Mouse (Mus musculus) adipocyte (in vitro differentiated cells): ENCODE measurements around the gene Gga3.

Source experiments
- DNase-seq: peaks from one replicate; pipeline ENCODE4 v3.0.0-alpha.2; 2016; ENCODE audit warnings: low spot score

Gene Gga3

DNA sequence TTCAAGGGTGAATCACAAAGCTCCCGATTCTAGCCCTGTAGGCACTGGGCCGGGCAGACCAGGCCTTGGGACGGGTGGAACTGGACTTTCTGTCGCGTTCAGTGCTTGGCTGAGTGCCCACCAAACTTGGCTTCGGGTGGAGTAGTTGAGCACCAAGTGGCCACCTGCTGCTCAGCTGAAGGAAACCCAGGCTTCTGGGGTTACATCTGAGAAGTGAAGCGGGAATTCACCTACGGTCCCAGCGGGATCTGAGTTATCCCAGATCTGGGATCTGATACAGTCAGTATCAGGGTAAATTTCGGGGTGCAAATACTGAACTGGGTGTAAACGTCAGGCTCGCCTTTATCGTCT lies 8.2 kb upstream of the Gga3 start:
- DNase-seq = peak; percentile 89

DNA sequence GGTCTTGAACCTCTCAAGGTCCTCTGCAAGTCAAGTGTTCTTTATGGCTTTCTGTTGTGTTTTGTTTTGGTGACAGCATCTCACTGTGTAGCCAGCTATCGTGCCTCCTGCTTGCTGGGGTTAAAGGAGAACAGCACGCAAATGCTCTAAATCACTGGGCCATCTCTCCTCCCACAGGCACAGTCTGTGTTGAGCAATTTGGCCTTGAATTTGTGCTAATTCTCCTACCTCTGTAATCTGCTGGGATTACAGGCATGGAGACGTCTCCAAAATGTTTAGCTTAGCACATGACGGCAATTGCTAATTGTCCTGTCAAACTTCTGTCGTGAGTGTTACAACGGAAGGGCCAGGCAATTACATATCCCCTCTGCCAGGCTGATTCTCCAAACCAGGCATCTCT lies 7.3 kb upstream of the Gga3 start:
- DNase-seq = no peak

DNA sequence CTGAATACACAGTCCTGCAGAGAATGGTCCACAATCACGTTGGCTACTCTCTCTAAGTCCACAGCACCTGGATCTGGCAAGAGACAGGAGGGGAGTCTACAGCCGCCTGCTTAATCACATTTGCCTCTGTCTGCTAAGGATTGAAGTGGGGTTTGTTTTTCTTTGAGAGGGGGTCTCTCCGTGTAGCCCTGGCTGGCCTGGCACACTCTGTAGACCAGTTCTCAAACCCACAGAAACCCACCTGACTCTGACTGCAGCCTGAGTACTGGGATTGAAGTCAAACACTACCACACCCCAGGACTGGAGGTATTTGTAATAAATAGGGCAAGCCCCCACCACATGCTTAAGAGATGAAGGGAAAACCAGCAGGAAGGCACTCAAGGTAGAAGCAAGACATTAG lies 5.7 kb upstream of the Gga3 start:
- no peak for DNase-seq

DNA sequence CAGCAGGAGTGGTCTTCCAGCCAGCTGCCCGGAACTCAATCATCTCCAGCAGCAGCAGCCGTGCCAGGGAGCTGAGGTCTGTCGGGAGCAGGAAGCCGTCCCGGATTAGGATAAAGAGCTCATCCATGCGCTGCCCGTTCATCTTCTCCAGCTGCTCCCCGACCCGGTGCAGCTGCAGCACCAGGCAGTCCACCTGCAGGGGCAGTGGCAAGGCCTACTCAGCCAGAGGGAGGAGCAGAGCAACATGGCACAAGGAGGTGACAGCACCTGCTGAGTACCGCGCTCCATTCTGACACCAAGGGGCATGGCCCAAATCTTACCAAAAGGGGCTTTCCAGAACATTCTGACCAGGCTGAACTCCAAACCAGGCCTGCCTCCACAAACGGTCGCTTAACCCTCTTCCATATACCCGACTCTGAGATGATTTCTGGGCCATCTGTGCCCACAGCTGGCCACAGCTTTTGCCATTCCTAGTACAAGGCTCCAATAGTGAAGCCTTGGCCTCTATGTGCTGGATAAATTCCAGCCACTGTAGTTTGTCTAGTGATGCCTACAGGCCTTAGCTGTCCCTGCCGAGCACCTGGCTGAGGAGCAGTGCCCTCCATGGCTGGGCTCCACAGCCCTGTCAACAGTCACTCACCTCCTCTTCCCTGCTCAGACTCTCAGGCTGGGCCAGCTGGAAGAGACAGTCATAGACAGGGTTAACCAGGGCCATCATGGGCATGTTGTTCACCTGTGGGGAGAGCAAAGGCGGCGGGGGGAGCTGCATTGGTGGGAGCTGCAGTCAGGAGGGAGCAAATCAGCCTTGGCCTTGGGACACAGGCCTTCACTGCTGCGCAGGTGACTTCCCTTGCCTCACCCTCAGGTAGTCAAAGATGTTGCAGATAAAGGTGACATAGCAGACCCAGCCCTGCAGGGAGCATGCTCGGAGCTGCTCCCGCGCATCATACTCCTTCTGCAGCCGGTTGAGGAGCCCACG lies 4.9 kb upstream of the Gga3 start:
- DNase-seq = no peak

DNA sequence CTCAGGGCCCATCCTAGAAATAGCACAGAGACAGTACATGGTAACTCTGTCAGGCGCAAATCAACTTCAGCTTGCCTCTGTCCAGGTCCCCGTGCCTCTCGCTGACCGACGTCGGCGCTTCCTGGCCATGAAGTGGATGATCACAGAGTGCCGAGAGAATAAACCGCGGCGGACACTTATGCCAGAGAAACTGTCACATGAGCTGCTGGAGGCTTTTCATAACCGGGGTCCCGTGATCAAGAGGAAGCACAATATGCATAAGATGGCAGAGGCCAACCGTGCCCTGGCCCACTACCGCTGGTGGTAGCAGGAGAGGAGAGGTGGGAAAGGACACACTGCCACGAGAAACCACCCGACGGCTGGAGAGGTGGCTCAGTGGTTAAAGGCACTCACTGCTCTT lies 2.9 kb upstream of the Gga3 start:
- no peak for DNase-seq

DNA sequence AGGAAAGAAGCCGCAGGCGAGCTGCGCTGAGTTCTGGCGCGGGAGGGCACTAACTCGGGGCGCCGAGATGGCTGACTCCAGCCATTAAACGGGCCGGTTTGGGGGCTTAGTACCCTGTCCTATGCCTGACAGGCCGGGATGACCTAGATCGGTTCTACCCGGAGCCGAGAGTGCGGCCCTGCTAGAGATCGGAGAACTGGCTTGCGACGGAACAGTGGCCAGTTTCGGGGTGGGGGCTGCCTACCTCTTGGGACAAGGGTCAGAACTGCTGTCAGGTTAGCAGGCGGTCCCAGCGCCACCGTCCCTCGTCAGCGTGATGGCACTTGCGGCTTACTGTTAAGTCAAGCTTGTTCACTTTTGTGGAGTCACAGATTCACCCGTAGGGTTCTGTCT lies 449 bp upstream of the Gga3 start:
- DNase-seq = no peak

DNA sequence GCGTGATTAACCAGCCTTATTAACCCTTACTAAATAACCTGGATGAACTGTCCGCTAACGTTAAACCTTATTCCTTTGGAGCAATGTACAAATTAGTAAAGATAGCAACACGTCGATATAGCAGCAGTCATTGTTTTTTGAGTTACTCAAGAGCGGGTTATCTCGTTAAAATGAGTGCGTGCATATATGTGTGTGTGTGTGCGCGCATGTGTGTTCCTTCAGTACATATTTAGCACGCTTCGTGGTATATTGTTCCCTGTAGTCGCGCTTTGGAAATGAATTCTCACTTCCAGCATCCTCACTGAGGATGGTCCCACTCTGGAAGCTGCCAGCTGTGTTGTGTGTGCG lies 749 bp downstream of the Gga3 start:
- DNase-seq = no peak

DNA sequence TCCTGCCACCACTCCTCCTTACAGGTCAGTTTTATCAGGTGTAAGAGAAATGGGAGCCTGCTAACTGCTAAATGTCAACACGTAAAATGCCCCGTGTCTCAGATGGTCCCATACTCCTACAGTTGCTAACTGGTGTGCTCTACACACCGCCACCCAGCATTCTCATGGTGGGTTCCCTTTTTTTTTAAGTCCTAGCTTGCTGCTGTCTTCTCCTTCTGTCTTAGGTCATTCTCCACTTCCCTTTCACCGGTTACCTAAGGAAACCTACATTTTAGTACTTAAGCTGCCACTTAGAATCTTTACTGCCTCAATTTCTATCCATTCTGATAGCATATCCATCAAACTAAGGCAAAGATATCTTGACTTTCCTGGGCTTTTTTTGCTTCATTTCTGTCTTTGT lies 2.7 kb downstream of the Gga3 start:
- no peak for DNase-seq

DNA sequence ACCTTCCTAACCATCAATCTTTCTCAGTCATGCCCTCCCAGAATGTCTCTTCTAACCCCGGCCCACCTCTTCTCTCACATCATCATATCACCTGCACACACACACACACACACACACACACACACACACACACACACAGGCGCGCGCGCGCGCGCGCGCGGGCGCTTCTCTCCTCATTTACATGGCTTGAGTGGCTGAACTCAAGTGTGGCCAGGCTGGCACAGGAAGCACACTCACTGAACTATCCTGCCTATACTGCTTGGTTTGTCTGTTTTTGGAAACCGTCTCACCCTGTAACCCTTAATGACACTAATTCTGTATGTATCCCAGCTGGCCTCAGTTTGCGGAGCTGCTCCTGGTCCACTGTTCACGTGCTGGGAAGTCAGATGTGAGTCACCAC lies 3.1 kb downstream of the Gga3 start:
- no peak for DNase-seq

DNA sequence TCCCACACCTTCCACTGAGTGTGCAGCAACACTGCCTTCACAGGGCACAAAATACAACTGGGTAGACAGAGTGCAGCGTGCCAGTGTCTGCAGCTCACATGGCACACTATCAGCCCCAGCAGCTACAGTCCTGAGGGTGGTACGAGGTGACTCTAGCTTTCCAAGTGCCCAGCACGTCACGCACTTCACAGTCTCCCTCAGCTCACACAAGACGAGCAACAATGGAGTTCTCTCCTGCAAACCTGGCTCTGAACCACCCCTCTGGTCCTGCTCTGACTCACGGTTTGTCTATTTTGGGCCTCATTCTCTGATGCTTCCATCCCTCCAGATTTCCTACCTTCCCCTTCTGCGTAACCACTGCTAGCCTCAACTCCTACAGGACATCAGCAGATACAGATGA lies 4.1 kb downstream of the Gga3 start:
- no peak for DNase-seq

DNA sequence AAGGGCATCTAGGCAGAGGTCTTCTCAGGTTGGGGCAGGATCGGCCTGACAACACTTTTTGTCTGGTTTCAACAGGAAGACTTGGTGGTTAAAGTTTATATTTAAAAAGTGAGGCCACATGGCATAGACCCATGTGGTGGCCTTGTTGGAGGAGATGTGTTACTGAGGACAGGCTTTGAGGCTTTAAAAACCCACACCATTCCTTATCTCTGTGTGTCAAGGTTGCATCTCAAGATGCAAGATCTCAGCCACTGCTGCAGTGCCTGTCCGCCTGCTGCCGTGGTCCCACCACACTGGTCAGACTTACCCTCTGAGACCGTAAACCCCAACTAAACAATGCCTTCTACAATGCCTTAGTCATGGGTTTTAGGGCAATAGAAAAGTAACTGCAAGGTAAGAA lies 5.5 kb downstream of the Gga3 start:
- DNase-seq = no peak

DNA sequence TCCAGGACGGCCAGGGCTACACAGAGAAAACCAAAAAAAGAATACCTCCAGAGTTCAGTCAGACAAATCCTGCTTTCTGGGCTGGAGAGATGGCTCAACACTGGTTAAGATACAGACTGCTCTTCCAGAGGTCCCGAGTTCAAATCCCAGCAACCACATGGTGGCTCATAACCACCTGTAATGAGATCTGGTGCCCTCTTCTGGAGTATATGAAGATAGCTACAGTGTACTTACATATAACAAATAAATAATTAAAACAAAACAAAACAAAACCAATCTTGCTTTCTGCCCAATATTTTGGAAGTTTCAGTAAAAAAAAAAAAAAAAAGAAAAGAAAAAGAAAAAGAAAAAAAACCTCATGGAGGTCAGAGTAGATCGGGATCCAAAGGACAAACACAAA lies 8.6 kb downstream of the Gga3 start:
- no peak for DNase-seq

DNA sequence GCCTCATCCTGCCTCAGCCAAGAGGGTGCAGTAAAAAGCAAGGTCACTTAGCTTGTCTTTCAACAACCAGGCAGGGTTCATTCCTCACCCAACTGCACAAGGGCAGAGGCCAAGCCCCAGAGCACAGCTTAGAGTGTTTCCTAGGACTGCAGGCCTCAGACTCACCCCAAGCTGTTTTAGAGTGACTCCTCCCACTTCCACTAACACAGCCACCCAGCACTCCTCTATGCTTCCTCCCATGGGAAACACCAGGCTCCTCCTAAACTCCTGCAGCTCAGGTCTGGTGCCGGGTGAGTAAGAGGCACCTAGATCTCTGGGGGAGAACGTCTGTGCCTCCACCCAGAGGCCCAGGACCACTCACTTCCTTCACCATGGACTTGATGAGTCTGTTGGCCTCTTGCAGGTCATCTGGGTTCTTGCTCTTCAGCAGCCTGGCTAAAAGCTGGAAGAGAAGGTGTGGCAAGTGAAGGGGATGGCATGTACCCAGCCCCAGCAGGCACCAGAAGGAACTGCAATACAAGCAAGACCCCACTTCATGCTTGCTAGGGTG lies 13.2 kb downstream of the Gga3 start:
- DNase-seq = no peak

DNA sequence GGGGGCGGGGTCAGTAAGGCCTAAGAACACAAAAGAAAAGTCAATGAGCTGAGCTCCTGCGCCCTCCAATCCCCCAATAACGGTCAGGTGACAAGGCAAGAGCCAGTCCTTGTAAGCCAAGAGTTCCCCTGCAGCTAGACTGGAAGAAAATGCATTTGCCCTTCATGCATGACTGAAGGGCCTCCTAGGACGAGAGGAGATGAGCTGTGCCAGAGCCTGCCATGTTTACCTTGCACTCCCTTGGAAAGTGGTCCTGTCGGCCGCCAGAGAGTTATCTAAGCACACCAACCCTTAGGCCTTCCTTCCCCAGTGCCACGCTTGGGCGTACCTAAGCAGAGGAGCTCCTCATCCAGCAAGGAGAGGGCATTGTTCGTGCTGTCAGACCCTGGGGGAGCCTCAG lies 15.9 kb downstream of the Gga3 start:
- no peak for DNase-seq

DNA sequence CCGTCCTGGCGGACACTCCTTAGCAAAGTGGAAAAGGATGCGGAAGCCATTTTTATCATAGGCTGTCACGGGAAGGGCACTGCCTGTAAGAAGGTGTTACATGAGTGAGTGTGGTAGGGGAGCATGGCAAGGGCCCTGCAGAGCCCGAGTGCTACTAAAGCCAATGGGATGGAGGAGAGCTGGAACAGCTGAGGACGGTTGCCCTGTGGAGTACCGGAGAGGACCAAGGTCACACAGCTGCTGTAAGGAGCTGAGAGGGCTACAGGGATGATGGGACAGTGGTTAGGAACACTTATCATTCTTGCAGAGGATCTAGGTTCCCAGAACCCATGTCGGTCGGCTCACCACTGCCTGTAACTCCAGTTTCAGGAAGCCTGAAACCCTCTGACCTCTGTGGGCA lies 17.4 kb downstream of the Gga3 start:
- no peak for DNase-seq

DNA sequence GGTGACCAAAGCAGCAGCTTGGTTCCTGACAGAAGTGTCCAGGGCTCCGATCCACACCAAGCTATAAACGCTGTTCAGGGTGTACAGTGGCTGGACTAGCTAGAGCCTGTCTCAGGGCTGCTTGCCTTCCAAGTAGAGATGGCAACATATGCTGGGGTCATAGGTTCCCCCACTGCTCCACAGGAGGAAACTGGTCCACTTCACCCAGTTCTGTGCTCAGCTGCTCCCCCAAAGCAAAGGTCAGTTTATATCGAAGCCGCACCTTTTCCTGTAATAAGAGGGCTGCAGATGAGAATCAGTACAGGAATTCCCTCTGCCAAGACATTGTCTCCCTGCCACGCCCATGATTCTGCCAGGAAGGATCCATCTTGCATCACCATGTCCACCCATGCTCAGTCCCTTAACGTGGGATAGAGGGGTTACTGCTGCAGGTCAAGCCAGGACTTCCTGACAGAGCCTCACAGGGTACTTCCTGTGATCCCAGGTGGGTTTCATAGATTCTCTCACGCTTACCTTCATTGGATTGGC lies 18.2 kb downstream of the Gga3 start:
- no peak for DNase-seq

DNA sequence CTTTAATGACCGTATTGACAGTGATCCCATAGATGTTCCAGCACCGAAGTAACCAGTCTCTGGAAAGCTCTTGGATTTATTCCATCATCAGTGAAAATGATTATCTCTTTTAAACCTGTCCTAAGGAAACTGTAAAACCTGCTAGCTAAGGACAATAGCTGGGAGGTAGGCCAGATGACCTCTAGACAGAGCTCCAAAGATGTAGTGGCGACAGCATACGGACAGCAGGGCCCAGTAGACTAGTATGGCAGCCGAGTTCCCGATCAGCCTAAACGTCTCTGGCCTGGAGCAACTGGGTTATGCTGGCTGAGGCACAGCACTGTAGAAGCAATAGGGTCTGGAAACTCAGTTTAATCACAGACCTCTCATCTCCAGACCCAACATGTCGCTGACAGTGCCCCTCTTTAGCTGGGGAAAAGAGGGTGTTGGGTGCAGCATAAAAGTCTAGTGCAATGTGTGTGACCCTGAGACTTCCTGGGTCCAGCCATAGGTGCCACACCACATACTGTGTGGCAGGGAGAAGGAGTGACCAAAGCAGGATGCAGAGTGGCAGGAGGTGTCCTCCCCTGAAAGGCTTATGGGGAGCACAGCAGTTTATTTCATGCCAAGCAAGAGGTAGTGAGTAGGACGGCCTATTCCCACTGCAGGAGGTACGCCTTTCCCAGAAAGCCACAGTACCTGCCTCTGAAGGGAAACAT lies 19.3 kb downstream of the Gga3 start:
- DNase-seq = no peak

DNA sequence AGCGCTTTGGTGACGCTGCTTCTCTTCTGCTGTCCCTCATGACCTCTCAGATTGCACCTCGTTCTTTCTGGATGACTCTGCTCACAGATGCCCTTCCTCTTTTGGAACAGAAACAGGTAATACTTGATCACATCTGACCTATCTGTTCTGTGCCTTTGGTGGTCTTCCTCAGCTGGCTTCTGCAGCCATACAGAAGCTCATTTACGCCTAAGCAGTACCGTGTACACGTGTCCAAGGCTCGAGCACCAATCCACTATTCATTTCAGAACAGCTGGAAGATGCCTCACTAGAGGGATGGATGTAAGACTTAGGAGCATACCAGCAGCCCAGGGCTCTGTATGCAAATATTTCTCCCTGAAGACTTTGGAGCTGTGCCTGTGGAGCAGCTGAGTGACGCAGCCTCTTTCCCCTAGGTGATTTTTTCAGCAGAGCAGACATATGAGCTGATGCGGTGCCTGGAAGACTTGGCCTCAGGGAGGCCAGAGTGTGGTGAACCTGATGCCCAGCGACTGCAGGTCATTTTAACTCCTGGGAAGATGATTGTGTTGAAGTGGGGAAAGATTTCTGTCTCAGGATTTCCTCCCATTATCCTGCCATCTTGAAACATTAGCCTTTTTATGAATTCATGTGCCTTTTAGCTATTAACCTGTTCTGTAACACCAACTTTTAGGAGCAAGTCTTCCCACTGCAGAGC lies 20.8 kb downstream of the Gga3 start:
- DNase-seq = no peak

DNA sequence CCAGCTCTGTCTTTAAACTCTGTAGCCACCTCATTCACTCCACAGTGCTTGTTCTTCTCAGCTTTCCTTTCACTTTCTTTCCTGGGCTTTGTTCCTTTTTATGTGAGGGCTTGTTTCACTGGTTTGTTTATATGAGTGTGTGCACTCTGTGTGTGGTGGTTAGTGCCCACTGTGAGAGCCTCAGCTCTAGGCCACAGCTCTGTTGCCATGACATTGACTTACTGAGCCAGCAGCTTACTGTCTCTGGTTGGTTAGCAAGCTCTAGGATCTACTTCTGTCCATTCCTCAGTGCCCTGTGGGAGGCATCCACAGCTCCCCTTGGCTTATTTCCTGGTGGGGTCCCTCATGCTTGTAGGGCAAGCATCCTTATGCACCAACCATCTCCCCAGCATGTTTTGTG lies 24.8 kb downstream of the Gga3 start:
- DNase-seq = no peak

DNA sequence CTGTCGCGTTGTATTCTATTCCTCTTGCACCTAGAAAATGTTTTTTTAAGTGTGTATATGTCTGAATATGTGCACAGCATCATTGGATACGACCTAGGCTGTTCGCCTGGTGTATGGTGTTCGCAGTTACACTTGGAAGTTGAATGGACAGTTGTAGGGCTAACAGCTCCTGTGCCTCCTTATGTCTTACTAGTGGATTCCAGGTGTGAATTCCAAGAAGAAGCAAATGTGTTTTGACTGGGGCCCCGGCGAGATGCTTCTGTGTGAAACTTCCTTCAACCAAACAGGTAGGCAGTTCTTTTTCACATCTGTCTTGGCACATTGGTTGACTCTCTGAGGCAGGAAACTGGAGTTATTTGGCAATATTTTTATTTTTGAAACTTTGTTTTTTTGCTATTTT lies 38.9 kb downstream of the Gga3 start:
- DNase-seq = no peak

DNA sequence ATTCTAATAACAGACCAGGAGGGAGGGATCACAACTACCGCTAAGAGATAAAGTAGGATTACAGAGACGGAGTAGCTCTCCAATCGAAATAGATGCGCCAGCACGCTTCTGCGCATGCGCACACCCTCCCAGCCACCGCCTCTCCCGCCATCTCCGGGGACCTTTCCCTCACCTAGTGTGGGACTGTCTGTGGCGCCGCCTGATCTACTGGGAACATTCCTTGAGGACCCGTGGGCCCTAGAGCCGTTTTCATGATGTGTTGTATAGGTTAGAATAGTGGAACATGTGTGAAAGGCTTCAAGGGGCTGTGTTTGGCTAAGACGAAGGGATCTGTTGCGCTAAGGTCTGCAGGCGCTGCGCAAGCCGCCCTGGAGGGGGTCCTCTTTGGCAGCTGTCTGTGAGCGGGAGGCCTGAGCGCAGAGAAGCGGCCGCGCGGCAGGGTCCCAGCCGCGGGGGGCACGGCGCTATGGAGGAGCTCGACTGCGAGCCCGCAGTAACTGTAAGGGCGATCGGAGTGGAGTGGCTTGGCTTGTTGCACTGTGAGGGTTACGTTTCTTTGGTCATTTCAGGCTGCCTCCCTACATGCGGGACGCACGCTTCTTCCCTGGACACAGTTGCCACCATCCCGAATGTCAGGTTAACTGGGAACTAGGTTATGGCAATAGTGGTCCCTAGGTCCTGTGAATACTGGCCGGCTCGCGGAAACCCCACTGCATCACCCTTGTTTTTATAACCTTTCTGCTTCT lies 39.6 kb downstream of the Gga3 start, which contains the start of gene Nup85:
Gene Nup85 (plus strand): TSS at position 371 of the 746 bp plus-strand sequence.
- DNase-seq = peak; percentile 97

DNA sequence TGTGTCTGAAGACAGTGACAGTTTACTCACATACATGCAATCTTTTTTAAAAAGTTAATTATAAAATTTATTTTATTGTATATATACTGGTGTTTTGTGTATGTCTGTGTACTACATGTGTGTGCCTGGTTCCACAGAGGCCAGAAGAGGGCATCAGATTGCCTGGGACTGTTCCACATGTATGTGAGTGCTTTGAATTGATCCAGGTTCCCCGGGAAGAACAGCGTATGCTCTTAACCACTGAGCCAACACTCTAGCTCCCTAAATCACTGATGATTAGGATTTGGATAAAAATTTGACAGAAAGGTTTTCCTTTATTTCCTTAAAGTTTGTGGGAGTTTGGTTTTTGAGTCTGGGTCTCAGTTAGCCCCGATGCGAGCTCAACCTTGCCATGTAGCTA lies 40.4 kb downstream of the Gga3 start:
- no peak for DNase-seq
